Mouse (Mus musculus) myocyte (in vitro differentiated cells): ENCODE measurements around the gene Slc23a2. TPM values are rescaled to one million over a fixed set of nuclear protein-coding genes. Genes with fewer than 3 reads are reported as not detected.
A peak's percentile ranks its signal among the peaks of the same experiment; 100 is the strongest.

ENCODE experiments used
- H3K27me3 ChIP-seq: one replicate; pipeline ENCODE4 v1.6.1; 2011; ENCODE audit not compliant: control insufficient read depth, insufficient read depth, insufficient read length
- H3K36me3 ChIP-seq: one replicate; pipeline ENCODE4 v1.6.1; 2011; ENCODE audit not compliant: control insufficient read depth, insufficient read depth
- H3K4me2 ChIP-seq: one replicate; pipeline ENCODE4 v1.6.1; 2011; ENCODE audit warnings: low read depth, control low read depth
- H3K4me3 ChIP-seq: one replicate; pipeline ENCODE4 v1.5.1; 2011; ENCODE audit warnings: mild to moderate bottlenecking, control low read depth, moderate library complexity
- H3K79me2 ChIP-seq: one replicate; pipeline ENCODE4 v1.6.1; 2011; ENCODE audit not compliant: control insufficient read depth, insufficient read depth
- H3ac ChIP-seq: one replicate; pipeline ENCODE4 v1.6.1; 2011; ENCODE audit not compliant: control insufficient read depth, insufficient read length
- CEBPB ChIP-seq: IDR thresholded peaks from 2 replicates; pipeline ENCODE4 v1.6.1; 2011; ENCODE audit warnings: mild to moderate bottlenecking, moderate library complexity; ENCODE audit not compliant: poor library complexity, insufficient read depth, severe bottlenecking
- E2F4 ChIP-seq: IDR thresholded peaks from one replicate; pipeline ENCODE4 v1.6.1; 2011; ENCODE audit warnings: mild to moderate bottlenecking, control low read depth, moderate library complexity; ENCODE audit not compliant: insufficient read depth
- MAX ChIP-seq: IDR thresholded peaks from one replicate; pipeline ENCODE4 v1.6.1; 2011; ENCODE audit warnings: low read depth, mild to moderate bottlenecking, control low read depth
- MYOD1 ChIP-seq, 3 experiments: IDR thresholded peaks; one replicate each; pipeline ENCODE4 v1.6.1; 2011; ENCODE audit warnings: control low read depth in 2 of 3, low read depth in 2 of 3, mild to moderate bottlenecking in 2 of 3, moderate library complexity in 1 of 3; ENCODE audit not compliant: insufficient read length in 2 of 3, control insufficient read depth in 1 of 3
- MYOG ChIP-seq, 3 experiments: IDR thresholded peaks; one replicate each; pipeline ENCODE4 v1.6.1; 2011; ENCODE audit warnings: control low read depth in 2 of 3, low read depth in 2 of 3, mild to moderate bottlenecking in 2 of 3; ENCODE audit not compliant: insufficient read length in 2 of 3, control insufficient read depth in 1 of 3, insufficient read depth in 1 of 3
- POLR2A ChIP-seq: IDR thresholded peaks from one replicate; pipeline ENCODE4 v1.6.1; 2011; ENCODE audit warnings: low read depth, mild to moderate bottlenecking, control low read depth, moderate library complexity; ENCODE audit not compliant: insufficient read length
- POLR2AphosphoS2 ChIP-seq: IDR thresholded peaks from one replicate; pipeline ENCODE4 v1.6.1; 2011; ENCODE audit warnings: low read depth, control low read depth; ENCODE audit not compliant: insufficient read length
- REST ChIP-seq: IDR thresholded peaks from one replicate; pipeline ENCODE4 v1.6.1; 2011; ENCODE audit warnings: mild to moderate bottlenecking, control low read depth, moderate library complexity; ENCODE audit not compliant: insufficient read depth, insufficient read length
- SRF ChIP-seq: IDR thresholded peaks from one replicate; pipeline ENCODE4 v1.6.1; 2011; ENCODE audit warnings: low read depth; ENCODE audit not compliant: control insufficient read depth, insufficient read length
- TCF12 ChIP-seq: IDR thresholded peaks from one replicate; pipeline ENCODE4 v1.6.1; 2011; ENCODE audit warnings: mild to moderate bottlenecking, control low read depth; ENCODE audit not compliant: poor library complexity, insufficient read depth, severe bottlenecking
- TCF3 ChIP-seq: IDR thresholded peaks from one replicate; pipeline ENCODE4 v1.6.1; 2011; ENCODE audit warnings: low read depth, control low read depth; ENCODE audit not compliant: insufficient read length
- USF1 ChIP-seq: IDR thresholded peaks from one replicate; pipeline ENCODE4 v1.6.1; 2011; ENCODE audit warnings: low read depth, mild to moderate bottlenecking, control low read depth, moderate library complexity
- polyA plus RNA-seq: library from polyadenylated mRNA; unstranded; fragments of >200 nt; fragmentation: generic; extraction: Trizol; gene quantifications from one replicate; pipeline ENCODE4 v1.2.1, GENCODE M21; 2012; ENCODE audit warnings: missing spikeins

The Slc23a2 gene
- polyA plus RNA-seq, 1 experiment, result 14.5 TPM

GRCm38 (mm10) chr2:132139099-132139498 is 5.8 kb downstream of the Slc23a2 start:
- H3K36me3 ChIP-seq, result no peaks in the 10 kb centered on the region

DNA sequence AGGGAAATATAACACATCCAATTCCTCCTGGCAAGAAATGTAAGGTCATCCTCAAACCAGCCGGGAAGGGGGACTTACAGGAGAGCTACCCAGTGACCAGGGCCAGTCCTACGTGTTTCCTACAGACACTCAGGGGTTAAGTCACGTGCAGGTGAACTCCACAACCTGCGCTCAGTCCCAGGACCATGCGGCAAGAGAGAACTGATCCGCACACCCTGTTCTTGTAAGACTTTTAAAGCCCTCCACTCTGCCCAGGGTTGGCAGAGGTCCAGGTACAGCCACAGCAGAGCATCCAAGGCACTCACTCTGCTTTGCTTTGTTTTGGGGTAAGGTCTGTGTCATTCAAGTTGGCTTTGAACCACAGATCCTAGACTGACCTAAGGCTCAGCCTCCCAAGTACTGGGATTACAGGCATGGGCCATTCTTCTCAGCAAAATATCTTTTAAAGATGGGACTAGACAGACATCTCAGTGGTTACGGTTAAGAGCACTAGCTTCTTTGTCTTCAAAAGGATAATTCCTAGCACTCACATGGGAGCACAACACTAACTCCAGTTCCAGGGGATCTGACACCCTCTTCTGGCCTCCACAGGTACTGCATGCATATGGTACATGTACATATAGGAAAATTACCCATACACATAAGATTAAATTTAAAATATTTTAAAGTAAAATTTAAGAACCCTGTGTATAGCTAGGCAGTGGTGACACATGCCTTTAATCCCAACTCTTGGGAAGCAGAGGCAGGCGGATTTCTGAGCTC is 8.9 kb downstream of the Slc23a2 start:
- Histone ChIP-seq H3K4me2 (no peak overlapping the region), H3K36me3 (no peaks in the 10 kb centered on the region), H3K4me3 (no peak overlapping the region), H3K27me3 (no peaks in the 10 kb centered on the region), H3ac (no peak overlapping the region), H3K79me2 (peaks cover 97% of the 10 kb centered on the region)
- no peak for TF ChIP-seq USF1
- TF ChIP-seq POLR2AphosphoS2, result no peak
- no peak for TF ChIP-seq MYOD1 (IDR thresholded peaks at IDR 0.05; ENCODE audit: control insufficient read depth in 1 of 3, insufficient read length in 2 of 3, low read depth in 2 of 3)
- no peak for TF ChIP-seq TCF3
- TF ChIP-seq REST, result no peak
- no peak for TF ChIP-seq POLR2A
- TF ChIP-seq E2F4, result no peak
- no peak for TF ChIP-seq SRF
- TF ChIP-seq MAX, result no peak
- no peak for TF ChIP-seq CEBPB
- TF ChIP-seq MYOG (IDR thresholded peaks at IDR 0.05; ENCODE audit: control insufficient read depth in 1 of 3, insufficient read depth in 1 of 3, insufficient read length in 2 of 3, low read depth in 2 of 3), result no peak
- TF ChIP-seq TCF12, result no peak

More at GRCm38 (mm10) chr2:132139099-132139498, 5.8 kb downstream of the Slc23a2 start:
- no peak for TF ChIP-seq E2F4
- TF ChIP-seq REST, result no peak
- no peak for TF ChIP-seq POLR2A
- TF ChIP-seq SRF, result no peak
- no peak for TF ChIP-seq MYOD1 (IDR thresholded peaks at IDR 0.05; ENCODE audit: control insufficient read depth in 1 of 3, insufficient read length in 2 of 3, low read depth in 2 of 3)
- no peak for TF ChIP-seq TCF12
- TF ChIP-seq POLR2AphosphoS2, result no peak
- no peak for TF ChIP-seq CEBPB
- TF ChIP-seq MYOG (IDR thresholded peaks at IDR 0.05; ENCODE audit: control insufficient read depth in 1 of 3, insufficient read depth in 1 of 3, insufficient read length in 2 of 3, low read depth in 2 of 3), result no peak
- TF ChIP-seq TCF3, result no peak
- no peak overlapping the region for H3K4me2 ChIP-seq
- no peak overlapping the region for H3ac ChIP-seq
- H3K4me3 ChIP-seq, result no peak overlapping the region
- peaks cover 97% of the 10 kb centered on the region for H3K79me2 ChIP-seq
- no peaks in the 10 kb centered on the region for H3K27me3 ChIP-seq

DNA sequence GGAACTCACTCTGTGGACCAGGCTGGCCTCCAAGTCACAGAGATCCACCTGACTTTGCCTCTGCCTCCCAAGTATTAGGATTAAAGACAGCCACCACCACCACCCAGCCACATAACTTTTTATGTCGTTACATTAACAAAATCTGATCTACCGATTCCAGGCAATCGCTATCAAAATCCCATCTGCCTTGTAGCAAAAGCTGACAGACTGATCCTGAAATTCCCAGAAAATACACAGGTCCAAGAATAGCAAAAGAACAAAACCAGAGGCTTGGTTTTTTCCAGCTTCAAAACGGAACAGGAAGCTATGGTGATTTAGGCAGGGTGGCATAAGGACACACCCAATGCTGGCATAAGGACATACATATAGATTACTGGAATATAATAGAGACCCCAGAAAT is 10.2 kb downstream of the Slc23a2 start:
- Histone ChIP-seq H3K36me3 (no peaks in the 10 kb centered on the region), H3K27me3 (no peaks in the 10 kb centered on the region), H3K79me2 (peaks cover 97% of the 10 kb centered on the region), H3K4me2 (no peak overlapping the region), H3ac (no peak overlapping the region), H3K4me3 (no peak overlapping the region)
- no peak for TF ChIP-seq E2F4
- no peak for TF ChIP-seq REST
- no peak for TF ChIP-seq POLR2AphosphoS2
- no peak for TF ChIP-seq MAX
- no peak for TF ChIP-seq TCF12
- TF ChIP-seq TCF3, result no peak
- TF ChIP-seq SRF, result no peak
- no peak for TF ChIP-seq CEBPB
- TF ChIP-seq USF1, result no peak
- no peak for TF ChIP-seq MYOG (IDR thresholded peaks at IDR 0.05; ENCODE audit: control insufficient read depth in 1 of 3, insufficient read depth in 1 of 3, insufficient read length in 2 of 3, low read depth in 2 of 3)
- TF ChIP-seq MYOD1 (IDR thresholded peaks at IDR 0.05; ENCODE audit: control insufficient read depth in 1 of 3, insufficient read length in 2 of 3, low read depth in 2 of 3), result no peak
- no peak for TF ChIP-seq POLR2A

DNA sequence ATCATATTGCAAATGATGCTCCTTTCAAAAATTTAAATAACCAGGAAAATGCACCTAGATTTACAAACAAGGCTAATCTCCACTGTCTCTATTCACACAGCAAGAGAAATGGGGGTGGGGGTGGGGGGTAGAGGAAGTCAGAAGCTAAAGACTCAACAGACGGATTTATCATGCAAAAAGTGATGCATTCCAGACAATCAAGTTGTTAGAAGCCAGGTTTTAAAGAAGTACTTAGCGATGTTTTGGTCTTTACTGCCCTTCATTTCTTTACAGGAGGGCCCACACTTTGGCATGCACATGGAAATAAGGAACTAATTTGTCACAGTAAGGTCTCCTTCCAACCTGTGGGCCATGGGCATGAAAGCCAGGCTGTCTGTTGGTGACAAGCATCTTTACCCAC is 11.5 kb downstream of the Slc23a2 start:
- Histone ChIP-seq H3K4me3 (no peak overlapping the region), H3K4me2 (no peak overlapping the region), H3ac (no peak overlapping the region), H3K36me3 (no peaks in the 10 kb centered on the region), H3K27me3 (no peaks in the 10 kb centered on the region), H3K79me2 (peaks cover 97% of the 10 kb centered on the region)
- no peak for TF ChIP-seq USF1
- TF ChIP-seq CEBPB, result no peak
- no peak for TF ChIP-seq MYOD1 (IDR thresholded peaks at IDR 0.05; ENCODE audit: control insufficient read depth in 1 of 3, insufficient read length in 2 of 3, low read depth in 2 of 3)
- TF ChIP-seq SRF, result no peak
- no peak for TF ChIP-seq TCF3
- no peak for TF ChIP-seq POLR2AphosphoS2
- TF ChIP-seq TCF12, result no peak
- no peak for TF ChIP-seq MAX
- no peak for TF ChIP-seq E2F4
- no peak for TF ChIP-seq POLR2A

GRCm38 (mm10) chr2:132131266-132131665 is 13.6 kb downstream of the Slc23a2 start:
- Histone ChIP-seq H3K36me3 (no peaks in the 10 kb centered on the region), H3K4me2 (peak overlapping the region; percentile 52), H3K27me3 (no peaks in the 10 kb centered on the region), H3K4me3 (no peak overlapping the region), H3K79me2 (peaks cover 97% of the 10 kb centered on the region), H3ac (no peak overlapping the region)
- no peak for TF ChIP-seq MYOG (IDR thresholded peaks at IDR 0.05; ENCODE audit: control insufficient read depth in 1 of 3, insufficient read depth in 1 of 3, insufficient read length in 2 of 3, low read depth in 2 of 3)
- TF ChIP-seq E2F4, result no peak
- TF ChIP-seq CEBPB, result no peak
- TF ChIP-seq POLR2AphosphoS2, result no peak
- TF ChIP-seq TCF3, result no peak
- no peak for TF ChIP-seq TCF12
- no peak for TF ChIP-seq REST
- no peak for TF ChIP-seq USF1
- no peak for TF ChIP-seq SRF
- TF ChIP-seq MYOD1 (IDR thresholded peaks at IDR 0.05; ENCODE audit: control insufficient read depth in 1 of 3, insufficient read length in 2 of 3, low read depth in 2 of 3), result no peak
- no peak for TF ChIP-seq MAX
- TF ChIP-seq POLR2A, result no peak
